Mouse (Mus musculus) lung, adult 2 months (tissue): ENCODE measurements around the gene Glce.

Experiments
- CTCF ChIP-seq: fragments of 200-500 bp; IDR thresholded peaks from 2 replicates; pipeline ENCODE4 v1.5.1; 2011; ENCODE audit warnings: mild to moderate bottlenecking, low read length, control low read depth; ENCODE audit not compliant: insufficient read depth
- POLR2A ChIP-seq: fragments of 200-500 bp; IDR thresholded peaks from 2 replicates; pipeline ENCODE4 v1.6.1; 2011; ENCODE audit warnings: low read depth, mild to moderate bottlenecking, control low read depth, low read length, borderline replicate concordance; ENCODE audit errors: extremely low read depth

DNA sequence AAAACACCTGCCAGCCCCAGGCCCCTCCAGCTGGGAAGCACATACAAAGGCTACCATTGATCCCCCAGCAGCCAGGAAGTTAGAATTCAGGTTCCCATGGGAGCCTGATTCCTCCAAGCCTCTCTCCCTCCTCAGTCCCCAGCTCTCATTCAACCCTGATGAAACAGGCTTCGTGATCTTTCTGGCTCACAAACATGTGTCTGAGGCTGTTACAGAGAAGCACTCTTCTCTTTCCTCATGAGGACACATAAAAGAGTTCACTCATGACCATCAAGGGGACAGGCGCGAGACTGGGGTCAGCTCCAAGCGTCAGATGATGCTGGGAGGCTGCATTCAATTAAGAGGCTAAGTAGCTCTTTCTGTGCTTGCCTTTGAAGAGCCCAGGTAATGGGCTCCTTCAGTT lies 40.4 kb upstream of the Glce start:
- TF ChIP-seq CTCF (no peak), POLR2A (no peak)
